Mouse (Mus musculus) stomach, embryonic 16.5 days (tissue): ENCODE measurements around the gene Myom1. TPM values are rescaled to one million over a fixed set of nuclear protein-coding genes. Genes with fewer than 3 reads are reported as not detected.
A peak's percentile ranks its signal among the peaks of the same experiment; 100 is the strongest.

ENCODE experiments used
- ATAC-seq: fragments of 200-750 bp; cut with Nextera tagmentation; 2 replicates; pipeline ENCODE4 v1.8.0; 2017; ENCODE audit warnings: moderate number of reproducible peaks, moderate TSS enrichment; ENCODE audit not compliant: insufficient read depth, low FRiP score
- H3K27ac ChIP-seq: fragments of 300-500 bp; sonication (generic); 2 replicates; pipeline ENCODE4 v1.5.1; 2014; ENCODE audit warnings: low read length
- H3K27me3 ChIP-seq: fragments of 300-500 bp; sonication (generic); 2 replicates; pipeline ENCODE4 v1.6.1; 2014; ENCODE audit warnings: low read length, control low read depth, mixed read lengths; ENCODE audit not compliant: control insufficient read depth, insufficient read depth
- H3K36me3 ChIP-seq: fragments of 300-500 bp; sonication (generic); 2 replicates; pipeline ENCODE4 v1.6.1; 2014; ENCODE audit warnings: low read length; ENCODE audit not compliant: control insufficient read depth, insufficient read depth
- H3K4me1 ChIP-seq: fragments of 300-500 bp; sonication (generic); 2 replicates; pipeline ENCODE4 v1.6.1; 2014; ENCODE audit warnings: low read length, control low read depth, mixed read lengths; ENCODE audit not compliant: control insufficient read depth, insufficient read depth
- H3K4me2 ChIP-seq: fragments of 300-500 bp; sonication (generic); 2 replicates; pipeline ENCODE4 v1.6.1; 2014; ENCODE audit warnings: low read depth, low read length, mixed read lengths
- H3K4me3 ChIP-seq: fragments of 300-500 bp; sonication (generic); replicated peaks from 2 replicates; pipeline ENCODE4 v1.5.1; 2014; ENCODE audit warnings: mild to moderate bottlenecking, low read length
- H3K9ac ChIP-seq: fragments of 300-500 bp; sonication (generic); 2 replicates; pipeline ENCODE4 v1.6.1; 2014; ENCODE audit warnings: low read length
- H3K9me3 ChIP-seq: fragments of 300-500 bp; sonication (generic); replicated peaks from 2 replicates; pipeline ENCODE4 v1.6.1; 2016; ENCODE audit warnings: low read length, control low read depth; ENCODE audit not compliant: control insufficient read depth
- WGBS: fragments of 180-500 bp; shearing (Covaris S2); extraction: QIAGEN DNeasy Blood & Tissue Kit; methylation state at CpG from one replicate; pipeline ENCODE4 v1.1.7; 2014; 5-methylcytosine and 5-hydroxymethylcytosine counted together
- polyA plus RNA-seq: library from polyadenylated mRNA; unstranded; fragments of >200 nt; fragmentation: Nextera tagmentation; extraction: Ambion mirVana; gene quantifications from 2 replicates; pipeline ENCODE4 v1.2.1, GENCODE M21; 2015

Myom1 gene
- polyA plus RNA-seq, 1 experiment from 2014 or later = 21.1 TPM

- 15% methylated on average over 4 of the region's 4 CpGs for WGBS
- ATAC-seq = peak; percentile 81
- H3K36me3 ChIP-seq = no peaks in the 10 kb centered on the region
- no peak overlapping the region; the same call in 1 of the 2 replicates for H3K4me2 ChIP-seq
- H3K4me1 ChIP-seq = peaks cover 23% of the 10 kb centered on the region
- peak overlapping the region; percentile 75 for H3K27ac ChIP-seq
- H3K4me3 ChIP-seq = no peak overlapping the region
- no peak overlapping the region for H3K9ac ChIP-seq
- no peaks in the 10 kb centered on the region for H3K27me3 ChIP-seq
- no peaks in the 10 kb centered on the region for H3K9me3 ChIP-seq
Measured at GRCm38 (mm10) chr17:71159152-71159567, 156.7 kb downstream of the Myom1 start.

- WGBS = 63% methylated on average over 8 of the region's 8 CpGs
- Histone ChIP-seq H3K4me2 (no peak overlapping the region; the same call in 1 of the 2 replicates), H3K4me1 (peaks cover 20% of the 10 kb centered on the region), H3K27ac (peak overlapping the region; percentile 75), H3K9me3 (no peaks in the 10 kb centered on the region), H3K27me3 (no peaks in the 10 kb centered on the region), H3K4me3 (no peak overlapping the region), H3K36me3 (no peaks in the 10 kb centered on the region), H3K9ac (no peak overlapping the region)
- ATAC-seq = no peak
Measured at GRCm38 (mm10) chr17:71159720-71160119, 157.3 kb downstream of the Myom1 start.

- Histone ChIP-seq H3K4me1 (peaks cover 16% of the 10 kb centered on the region), H3K4me2 (no peak overlapping the region), H3K9me3 (no peaks in the 10 kb centered on the region), H3K36me3 (no peaks in the 10 kb centered on the region), H3K4me3 (no peak overlapping the region), H3K27me3 (no peaks in the 10 kb centered on the region), H3K27ac (peak overlapping the region; percentile 75), H3K9ac (no peak overlapping the region)
- 94% methylated on average over 8 of the region's 8 CpGs for WGBS
- ATAC-seq = no peak
Measured at GRCm38 (mm10) chr17:71160244-71160995, 158.0 kb downstream of the Myom1 start.

- Histone ChIP-seq H3K9me3 (no peaks in the 10 kb centered on the region), H3K4me3 (no peak overlapping the region), H3K4me1 (peaks cover 3% of the 10 kb centered on the region; the same call in 1 of the 2 replicates), H3K36me3 (no peaks in the 10 kb centered on the region), H3K27ac (no peak overlapping the region), H3K9ac (no peak overlapping the region), H3K4me2 (no peak overlapping the region), H3K27me3 (no peaks in the 10 kb centered on the region)
- ATAC-seq = peak; percentile 71; the same call in 1 of the 2 replicates
- WGBS = 57% methylated on average over 6 of the region's 6 CpGs
Measured at GRCm38 (mm10) chr17:71164991-71165390, 162.6 kb downstream of the Myom1 start.

- H3K4me2 ChIP-seq = no peak overlapping the region
- H3K9me3 ChIP-seq = no peaks in the 10 kb centered on the region
- H3K4me1 ChIP-seq = 0 out of 2 replicates have a peak, but pooled peaks cover 3% of the 10 kb centered on the region
- 60% methylated on average over 5 of the region's 5 CpGs for whole genome bisulfite sequencing
- no peaks in the 10 kb centered on the region for H3K36me3 ChIP-seq
- ATAC-seq = no peak
- H3K27ac ChIP-seq = no peak overlapping the region
- H3K27me3 ChIP-seq = no peaks in the 10 kb centered on the region
- no peak overlapping the region for H3K9ac ChIP-seq
- no peak overlapping the region for H3K4me3 ChIP-seq
Measured at GRCm38 (mm10) chr17:71168205-71168815, 165.9 kb downstream of the Myom1 start.

- Histone ChIP-seq H3K4me2 (no peak overlapping the region), H3K27ac (no peak overlapping the region), H3K27me3 (no peaks in the 10 kb centered on the region), H3K9ac (no peak overlapping the region), H3K36me3 (no peaks in the 10 kb centered on the region), H3K4me3 (no peak overlapping the region), H3K9me3 (no peaks in the 10 kb centered on the region), H3K4me1 (0 out of 2 replicates have a peak, but pooled peaks cover 3% of the 10 kb centered on the region)
- 51% methylated on average over 9 of the region's 9 CpGs for WGBS
- ATAC-seq = no peak
Measured at GRCm38 (mm10) chr17:71168846-71169245, 166.4 kb downstream of the Myom1 start.

- Histone ChIP-seq H3K27ac (no peak overlapping the region), H3K9me3 (no peaks in the 10 kb centered on the region), H3K9ac (no peak overlapping the region), H3K4me3 (no peak overlapping the region), H3K4me1 (no peaks in the 10 kb centered on the region), H3K36me3 (no peaks in the 10 kb centered on the region), H3K27me3 (no peaks in the 10 kb centered on the region), H3K4me2 (no peak overlapping the region)
- no peak for ATAC-seq
- 72% methylated on average over 1 of the region's 1 CpGs for WGBS
Measured at GRCm38 (mm10) chr17:71169639-71170038, 167.2 kb downstream of the Myom1 start.

GRCm38 (mm10) chr17:71171161-71171560 lies 168.7 kb downstream of the Myom1 start:
- no peaks in the 10 kb centered on the region for H3K4me1 ChIP-seq
- H3K27me3 ChIP-seq = no peaks in the 10 kb centered on the region
- H3K36me3 ChIP-seq = no peaks in the 10 kb centered on the region
- WGBS = 80% methylated on average over 4 of the region's 4 CpGs
- ATAC-seq = no peak
- no peaks in the 10 kb centered on the region for H3K9me3 ChIP-seq
- no peak overlapping the region for H3K27ac ChIP-seq
- H3K4me2 ChIP-seq = no peak overlapping the region
- H3K9ac ChIP-seq = no peak overlapping the region
- no peak overlapping the region for H3K4me3 ChIP-seq
